Mouse (Mus musculus): ENCODE measurements around the gene Gm42906.

Gene Gm42906

DNA sequence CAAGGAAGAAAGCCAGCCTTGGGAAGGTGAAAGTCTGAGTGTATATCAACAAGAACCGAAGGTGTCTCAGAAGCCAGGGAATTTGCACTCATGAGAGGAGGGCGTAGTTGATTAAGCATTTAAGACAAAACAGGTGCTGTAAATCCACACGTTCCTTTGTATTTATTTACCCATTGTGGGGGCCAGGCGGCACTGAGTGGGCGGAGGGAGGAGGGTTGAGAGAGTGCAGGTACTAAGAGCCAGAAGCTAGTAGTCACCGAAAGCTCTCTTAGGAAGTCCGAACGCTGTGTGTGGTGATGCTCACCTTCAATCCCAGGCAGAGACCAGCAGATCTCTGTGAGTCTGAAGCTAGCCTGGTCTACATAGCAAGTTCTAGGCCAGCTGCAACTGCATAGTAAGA is 342.2 kb downstream of the Gm42906 start:
- ChIA-PET POLR2A (no interaction called here), CTCF (no interaction called here)

DNA sequence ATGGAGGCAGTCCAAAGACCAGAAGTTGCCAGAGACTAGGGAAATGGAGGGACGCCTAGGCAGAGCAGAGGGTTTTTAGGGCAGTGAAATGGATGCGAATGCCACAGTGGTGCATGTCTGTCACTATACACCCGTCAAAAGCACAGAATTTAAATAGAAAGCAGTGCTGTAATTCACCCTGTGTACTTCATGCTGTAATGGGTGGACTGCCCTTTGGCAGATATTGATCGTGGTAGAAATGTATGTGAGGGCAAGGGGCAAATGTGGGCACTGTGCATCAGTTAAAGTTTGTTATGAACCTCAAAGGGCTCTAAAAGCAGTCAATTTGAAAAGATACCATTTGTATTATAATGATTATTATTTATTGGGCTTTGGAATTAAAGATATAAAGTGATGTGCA is 347.7 kb downstream of the Gm42906 start:
- CTCF ChIA-PET: no interaction called here
- POLR2A ChIA-PET: no interaction called here

DNA sequence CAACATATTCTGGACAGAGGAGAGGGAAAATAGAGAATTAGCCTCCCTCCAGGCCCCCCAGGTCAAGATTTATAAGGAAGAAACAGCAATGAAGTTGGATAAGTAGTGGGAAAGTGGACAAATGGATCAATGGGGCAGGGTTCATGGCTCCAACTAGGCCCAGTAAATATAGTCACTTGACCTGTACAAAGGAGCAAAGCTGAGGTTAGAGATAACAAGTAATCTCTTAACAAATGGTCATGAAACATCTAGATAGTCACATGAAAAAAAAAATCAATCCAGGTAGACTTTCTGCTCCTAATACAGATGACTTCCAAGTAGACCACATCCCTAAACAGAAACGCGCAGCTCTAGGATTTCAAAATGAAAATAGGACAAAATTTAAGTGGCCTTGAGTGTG is 350.0 kb downstream of the Gm42906 start:
- ChIA-PET POLR2A (no interaction called here), CTCF (no interaction called here)

DNA sequence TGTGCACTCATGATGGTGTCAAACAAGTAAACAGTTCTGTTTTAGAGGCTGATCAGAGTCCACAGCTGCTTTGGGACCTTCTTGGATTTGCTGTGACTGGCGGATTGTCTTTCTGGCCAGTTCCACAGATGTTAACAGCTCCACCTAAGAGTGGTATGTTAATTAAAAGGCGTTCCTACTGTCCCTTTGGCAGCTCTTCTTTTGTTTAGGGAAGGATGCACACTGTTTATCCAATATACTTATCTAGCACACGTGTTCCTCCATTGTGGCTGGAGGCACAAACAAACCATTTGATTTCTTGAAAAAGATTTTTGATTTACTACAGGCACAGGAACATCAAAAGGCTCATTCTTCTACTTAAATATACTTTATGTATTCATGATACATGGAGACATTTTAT is 351.0 kb downstream of the Gm42906 start:
- ChIA-PET POLR2A (no interaction called here), CTCF (no interaction called here)

DNA sequence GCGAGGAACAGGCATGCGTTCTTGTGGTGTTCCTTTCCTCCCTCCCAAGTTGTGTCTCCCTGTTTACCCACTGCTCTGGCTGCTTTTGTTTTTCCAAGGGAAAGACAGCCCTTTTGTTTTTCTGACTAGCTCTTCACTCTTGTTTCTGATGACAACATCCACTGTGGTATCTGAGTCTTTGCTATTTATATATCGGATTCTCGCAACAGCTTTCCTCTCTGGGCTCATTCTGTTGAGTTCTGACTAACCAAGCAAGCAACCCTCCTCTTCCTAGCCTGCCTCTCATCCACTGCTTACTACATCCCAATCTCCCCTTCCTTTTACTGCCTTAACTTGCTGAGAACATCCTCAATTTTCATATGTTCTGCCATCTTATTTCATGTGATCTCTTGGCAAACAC is 353.7 kb downstream of the Gm42906 start:
- ChIA-PET POLR2A (no interaction called here), CTCF (no interaction called here)

DNA sequence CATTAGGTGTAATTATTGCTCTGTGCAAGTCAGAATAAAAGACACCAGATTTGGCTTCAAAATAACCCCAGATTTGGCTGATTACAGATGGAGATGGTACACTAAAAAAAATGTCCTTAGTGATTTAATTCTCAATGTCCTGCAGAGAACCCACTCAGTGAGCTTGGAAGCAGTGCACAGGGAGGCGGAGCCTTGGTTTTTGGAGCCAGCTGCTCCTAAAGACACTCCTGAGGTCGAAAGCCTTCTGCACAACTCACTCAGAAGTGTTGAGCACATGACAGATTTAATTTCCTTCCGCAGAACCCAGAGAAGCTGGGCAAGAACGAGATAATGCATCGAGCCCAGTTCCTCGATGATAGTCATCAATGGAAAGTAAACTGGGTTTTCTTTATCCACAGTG is 356.5 kb downstream of the Gm42906 start:
- POLR2A ChIA-PET: no interaction called here
- CTCF ChIA-PET: no interaction called here

DNA sequence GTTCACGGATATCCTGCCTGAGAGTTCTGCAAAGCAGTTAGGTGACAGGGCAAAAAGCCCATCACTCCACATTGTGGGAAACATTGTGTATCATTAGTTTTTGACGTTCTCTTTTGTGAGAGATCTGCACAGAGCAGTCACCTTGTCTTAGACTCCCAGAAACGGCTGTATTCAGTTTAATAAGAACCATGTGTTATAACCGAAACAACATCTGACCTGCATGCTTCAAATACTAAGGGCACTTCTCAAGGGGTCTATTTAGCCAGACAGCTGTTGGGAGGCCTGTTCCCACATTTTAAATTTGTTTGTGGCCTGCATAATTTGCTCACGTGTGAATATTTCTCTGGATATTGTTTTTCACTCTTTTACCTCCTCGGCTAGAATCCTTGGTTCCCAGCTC is 357.1 kb downstream of the Gm42906 start:
- CTCF ChIA-PET: no interaction called here
- POLR2A ChIA-PET: no interaction called here

DNA sequence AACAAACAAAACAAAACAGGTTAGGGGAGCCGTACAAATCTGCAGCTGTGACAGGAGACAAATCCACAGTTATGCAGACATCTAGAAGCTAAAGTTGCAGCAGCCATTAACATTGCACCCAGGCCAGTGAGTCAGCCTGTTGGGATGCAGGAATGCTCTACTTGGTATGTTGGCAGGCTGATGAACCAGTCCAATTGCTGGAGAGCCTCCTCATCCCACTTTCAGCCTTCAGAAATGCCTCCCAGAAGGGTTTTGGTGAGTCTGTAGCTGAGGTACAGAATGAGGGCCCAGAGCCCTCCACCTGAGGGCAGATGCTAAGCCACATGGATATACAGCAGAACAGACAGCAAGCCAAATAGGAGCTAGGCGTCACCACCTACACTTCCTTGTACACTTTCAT is 358.4 kb downstream of the Gm42906 start:
- POLR2A ChIA-PET: no interaction called here
- CTCF ChIA-PET: interaction anchor here in 1 of 4 experiments (0.6 kb wide), 1 partner anchor 940 kb away, joined by 5 read pairs; no protein-coding TSS in a partner anchor

DNA sequence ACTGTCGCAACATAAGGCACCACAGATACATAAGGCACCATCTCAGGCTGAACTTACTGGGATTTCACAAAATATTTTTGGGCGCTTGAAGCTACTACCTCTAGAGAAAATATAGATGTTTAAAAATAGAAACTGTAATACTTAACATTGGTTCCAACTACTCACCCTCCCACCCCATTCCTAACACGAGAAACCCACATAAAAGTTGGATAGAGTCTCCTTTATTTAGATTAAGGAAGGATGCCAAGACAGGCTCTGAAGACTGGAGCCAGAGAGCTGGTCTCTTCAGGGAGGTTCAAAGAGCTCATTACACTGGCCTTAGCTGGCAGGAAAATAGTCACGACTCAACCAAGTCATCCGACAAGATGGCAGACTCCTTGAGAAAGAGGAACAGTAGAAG is 361.9 kb downstream of the Gm42906 start:
- ChIA-PET CTCF (interaction anchor here in 2 of 4 experiments (0.6 to 1.2 kb wide), 4 partner anchors 10 to 613 kb away, joined by 3 to 7 read pairs (median 3); no protein-coding TSS in a partner anchor), POLR2A (no interaction called here)

DNA sequence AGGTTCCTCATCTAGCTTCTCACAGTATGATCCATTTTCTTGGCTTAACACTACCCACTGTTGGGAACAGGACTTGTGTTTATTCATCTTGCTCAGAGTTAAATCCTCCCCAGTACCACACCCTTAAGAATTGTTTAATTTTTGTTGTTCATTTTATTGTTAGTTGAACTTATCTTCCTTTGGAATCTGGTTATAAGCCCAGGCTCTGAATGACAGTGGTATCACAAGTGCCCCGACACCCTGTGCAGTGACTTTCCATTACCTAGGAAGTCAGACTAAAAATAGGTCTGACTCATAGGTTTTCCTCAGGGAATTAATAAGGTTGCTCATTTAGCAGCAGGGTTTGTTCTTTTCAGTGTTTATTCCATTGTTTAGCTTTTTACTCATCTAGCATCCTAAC is 362.7 kb downstream of the Gm42906 start:
- ChIA-PET POLR2A (interaction anchor here in 1 of 4 experiments (0.6 kb wide), 1 partner anchor 234 kb away, joined by 3 read pairs; no protein-coding TSS in a partner anchor), CTCF (interaction anchor here in 2 of 4 experiments (0.6 to 1.2 kb wide), 2 partner anchors 10 to 392 kb away, joined by 3 read pairs; partner anchors contain the start of gene Pds5b (in 1 of the 2))

DNA sequence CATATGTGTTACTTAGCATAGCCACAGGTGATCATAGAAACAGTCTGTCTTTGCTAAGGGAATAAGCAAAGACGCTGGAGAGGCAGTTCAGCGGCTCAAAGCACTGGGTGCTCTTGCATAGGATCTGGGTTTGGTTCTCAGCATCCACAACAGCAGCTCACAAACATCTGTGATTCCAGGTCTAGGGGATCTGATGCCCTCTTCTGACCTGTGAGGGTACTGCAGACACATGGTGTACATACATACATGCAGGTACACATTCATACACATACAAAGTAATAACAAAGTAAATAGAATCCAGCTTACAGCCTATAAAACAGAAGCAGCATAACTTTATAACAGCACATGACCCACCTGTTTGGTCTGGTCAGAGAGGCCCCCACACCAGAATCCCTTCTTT is 366.0 kb downstream of the Gm42906 start:
- CTCF ChIA-PET: no interaction called here
- POLR2A ChIA-PET: no interaction called here

DNA sequence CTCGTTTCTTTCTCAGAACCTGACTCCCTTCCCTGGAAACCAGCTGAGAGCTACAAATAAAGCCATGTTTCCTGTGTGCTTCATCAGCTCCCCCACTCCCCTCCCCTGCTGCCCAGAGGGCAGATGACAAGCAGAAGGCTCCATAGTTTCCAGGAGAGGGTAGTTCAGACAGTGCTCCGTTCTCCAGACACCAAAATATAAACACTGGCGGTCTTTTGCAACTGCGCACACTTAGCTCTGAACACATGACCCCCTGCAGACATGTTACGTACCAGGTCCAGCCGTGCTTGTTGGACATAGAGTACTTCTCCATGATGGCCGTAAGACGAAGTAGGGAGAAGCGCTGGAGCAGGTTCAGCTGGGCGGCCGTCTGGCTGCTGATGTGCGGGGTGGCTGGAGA is 367.5 kb downstream of the Gm42906 start:
- POLR2A ChIA-PET: no interaction called here
- CTCF ChIA-PET: interaction anchor here in 3 of 4 experiments (0.6 to 0.7 kb wide), 3 partner anchors 42 to 1368 kb away, joined by 3 to 7 read pairs (median 5); no protein-coding TSS in a partner anchor

DNA sequence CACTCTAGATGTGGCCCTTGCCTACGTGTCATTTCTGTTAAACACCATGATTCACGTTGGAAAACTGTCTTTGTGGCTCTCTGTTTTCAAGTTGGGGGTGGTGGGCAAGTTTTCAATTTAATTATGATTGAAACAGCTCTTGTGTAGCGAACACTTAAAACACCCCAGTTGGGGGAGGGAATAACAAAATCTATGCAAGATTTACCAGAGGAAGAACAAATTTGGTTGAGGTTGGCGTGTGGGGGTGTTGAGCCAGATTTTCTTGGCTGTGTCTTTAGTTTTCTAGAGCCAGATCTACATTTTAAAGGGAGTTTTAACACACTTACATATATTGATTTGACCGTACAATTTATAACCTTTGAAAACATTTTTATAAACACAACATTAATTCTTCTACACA is 368.2 kb downstream of the Gm42906 start:
- ChIA-PET POLR2A (no interaction called here), CTCF (interaction anchor here in 1 of 4 experiments (0.7 kb wide), 1 partner anchor 43 kb away, joined by 3 read pairs; no protein-coding TSS in a partner anchor)

DNA sequence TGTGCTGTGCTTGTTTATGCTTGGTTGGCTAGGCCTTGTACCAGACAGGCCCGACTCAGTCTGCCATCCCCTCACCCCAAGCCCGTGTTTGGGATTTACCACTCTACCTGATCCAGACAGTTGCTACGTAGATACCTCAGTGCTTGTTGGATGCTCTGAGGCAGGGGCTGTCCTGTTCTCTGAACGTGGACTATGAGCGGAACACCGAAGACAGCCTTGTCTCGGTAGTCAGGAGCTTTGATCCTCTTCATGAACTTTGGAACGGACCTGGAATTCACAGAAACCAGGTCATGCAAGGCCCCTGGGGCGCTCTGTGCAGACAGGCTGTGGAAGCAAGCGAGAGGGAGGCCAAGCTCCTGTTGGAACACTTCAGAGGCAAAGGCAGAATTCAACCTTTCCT is 368.6 kb downstream of the Gm42906 start:
- ChIA-PET CTCF (no interaction called here), POLR2A (no interaction called here)

DNA sequence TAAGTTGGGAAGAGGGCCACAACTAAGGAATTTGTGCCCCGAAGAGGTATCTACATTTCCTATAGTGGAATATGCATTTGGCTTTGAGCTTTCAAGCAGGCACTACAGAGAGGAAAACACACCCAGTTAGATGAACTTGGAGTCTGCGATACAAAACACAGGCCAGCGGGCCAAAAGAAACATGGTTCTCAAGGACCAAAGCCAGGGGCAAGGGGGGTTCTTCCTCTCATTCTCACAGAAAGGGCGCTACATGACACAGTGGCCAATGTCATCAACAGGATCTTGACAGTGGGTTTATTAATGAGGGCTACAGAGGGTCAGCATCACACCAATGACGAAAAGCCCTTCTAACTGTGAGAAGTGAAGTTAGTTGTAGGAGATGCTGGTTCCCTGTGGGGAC is 370.2 kb downstream of the Gm42906 start:
- CTCF ChIA-PET: interaction anchor here in 1 of 4 experiments (0.6 to 1.3 kb wide), 2 partner anchors 45 to 602 kb away, joined by 3 to 4 read pairs; no protein-coding TSS in a partner anchor
- POLR2A ChIA-PET: no interaction called here

DNA sequence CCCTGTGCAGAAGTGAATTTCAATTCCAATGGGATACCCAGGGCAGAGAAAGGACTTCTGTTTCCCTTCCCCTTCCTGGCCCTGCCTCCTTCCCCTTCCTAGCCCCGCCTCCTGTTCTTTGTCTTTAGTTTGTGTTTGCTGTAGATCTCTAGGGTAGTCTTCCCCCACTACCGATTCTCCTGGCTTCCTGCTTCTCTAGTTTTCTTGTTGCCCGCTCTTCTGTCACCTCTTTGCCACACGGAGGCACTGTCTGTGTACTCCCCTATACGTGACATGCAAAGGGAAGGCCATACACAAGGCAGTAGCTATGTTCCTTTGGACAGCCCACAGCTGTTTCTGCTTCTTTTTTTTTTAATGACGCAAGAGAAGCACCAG is 371.1 kb downstream of the Gm42906 start:
- ChIA-PET CTCF (interaction anchor here in 1 of 4 experiments (0.6 kb wide), 1 partner anchor 601 kb away, joined by 3 read pairs; no protein-coding TSS in a partner anchor), POLR2A (interaction anchor here in 2 of 4 experiments (0.6 to 0.8 kb wide), 2 partner anchors 82 to 311 kb away, joined by 3 read pairs; no protein-coding TSS in a partner anchor)

DNA sequence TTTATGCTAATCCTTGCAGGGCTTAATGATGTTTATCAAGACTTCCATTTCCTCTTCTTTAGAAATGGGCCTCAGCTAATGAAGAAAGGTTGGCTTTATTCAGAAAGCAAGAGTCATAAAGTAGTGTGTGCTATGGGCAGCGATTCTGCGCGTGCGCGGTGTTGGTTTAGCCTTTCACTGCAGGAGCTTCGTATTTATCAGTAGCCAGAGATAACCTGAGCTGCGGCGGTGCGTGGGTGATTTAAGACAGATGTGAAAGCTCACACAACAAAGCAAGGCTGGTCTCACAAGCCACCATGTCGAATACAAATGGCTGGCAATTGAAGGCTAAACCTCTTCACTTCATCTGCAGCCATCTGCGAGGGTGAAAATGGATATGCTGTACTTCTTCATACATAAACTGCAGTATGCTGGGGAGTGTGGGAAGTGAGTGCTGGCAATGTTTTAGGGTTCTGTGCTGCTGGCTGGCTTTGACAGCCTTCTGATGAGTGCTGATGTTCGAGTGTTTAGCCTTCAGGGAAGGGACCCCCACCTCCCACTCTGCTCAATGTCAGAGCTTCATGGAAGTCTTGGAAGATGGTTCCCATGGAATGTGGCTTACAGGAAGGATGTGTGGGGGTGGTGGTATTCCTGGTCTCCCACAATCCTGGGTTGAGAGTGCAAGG is 371.6 kb downstream of the Gm42906 start:
- CTCF ChIA-PET: interaction anchor here (0.5 to 1.8 kb wide), 13 partner anchors 9 to 416 kb away, joined by 3 to 8 read pairs (median 4); partner anchors contain the start of genes N4bp2l2 (in 2 of the 4) and Pds5b (in 1 of the 4)
- POLR2A ChIA-PET: interaction anchor here in 2 of 4 experiments (0.6 to 0.8 kb wide), 4 partner anchors 40 to 311 kb away, joined by 3 to 4 read pairs (median 3); no protein-coding TSS in a partner anchor

DNA sequence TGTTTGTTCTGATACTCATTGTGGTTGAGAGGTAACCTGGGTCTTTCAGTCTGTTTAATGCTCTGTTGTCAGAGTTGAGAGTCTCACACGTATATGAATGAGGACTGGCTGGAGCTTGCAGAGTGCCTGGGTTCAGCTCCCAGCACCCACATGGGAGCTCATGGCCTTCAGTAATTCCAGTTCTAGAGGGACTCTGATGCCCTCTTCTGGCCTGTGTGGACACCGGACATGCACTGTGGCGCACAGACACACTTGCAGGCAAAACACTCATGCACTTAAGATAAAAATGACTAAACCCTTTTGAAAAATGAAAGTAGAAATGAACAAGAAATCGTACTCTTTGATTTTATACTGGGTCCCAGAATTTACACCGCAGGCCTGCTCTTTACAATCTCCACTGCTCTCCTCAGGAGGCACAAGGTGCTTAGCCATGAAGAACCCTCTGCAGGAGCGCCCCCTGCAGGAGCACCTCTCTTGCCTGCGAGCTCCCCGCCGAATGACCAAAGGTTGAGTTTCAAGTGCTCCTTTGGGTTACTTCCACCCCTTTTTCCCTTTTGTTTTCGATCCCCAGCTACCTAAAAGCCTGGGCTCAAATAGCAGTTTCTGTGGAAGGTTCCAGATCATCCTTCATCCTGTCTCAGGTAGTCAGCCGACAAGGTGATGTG is 372.4 kb downstream of the Gm42906 start:
- POLR2A ChIA-PET: interaction anchor here in 2 of 4 experiments (0.6 to 1.0 kb wide), 5 partner anchors 11 to 313 kb away, joined by 3 to 4 read pairs (median 3); no protein-coding TSS in a partner anchor

DNA sequence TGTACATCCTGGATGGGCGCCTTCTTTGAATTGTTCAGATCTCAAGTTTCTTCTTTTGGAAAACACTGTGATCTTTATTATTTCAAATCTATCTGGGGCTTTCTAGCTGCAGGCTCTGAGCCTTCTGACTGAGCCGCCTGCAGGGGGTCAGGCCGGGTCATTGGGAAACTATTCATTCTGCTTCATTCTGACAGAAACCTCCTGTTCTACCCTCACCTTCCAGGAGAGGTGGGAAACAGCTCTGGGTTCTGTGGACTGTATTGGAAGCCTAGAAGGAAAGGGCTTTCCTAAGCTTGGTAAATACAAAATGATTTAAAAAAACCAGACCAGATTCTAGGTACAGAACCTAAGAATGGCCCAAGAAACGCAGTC is 373.2 kb downstream of the Gm42906 start:
- ChIA-PET CTCF (interaction anchor here (0.6 to 1.8 kb wide), 15 partner anchors 11 to 607 kb away, joined by 3 to 8 read pairs (median 4); partner anchors contain the start of genes Pds5b (in 3 of the 4) and N4bp2l2 (in 1 of the 4)), POLR2A (interaction anchor here in 1 of 4 experiments (0.9 to 1.0 kb wide), 2 partner anchors 10 to 313 kb away, joined by 3 read pairs; no protein-coding TSS in a partner anchor)

More for the DNA sequence above, 372.4 kb downstream of the Gm42906 start:
- CTCF ChIA-PET: interaction anchor here (0.5 to 1.8 kb wide), 22 partner anchors 10 to 606 kb away, joined by 3 to 8 read pairs (median 4); partner anchors contain the start of genes Pds5b (in 3 of the 4) and N4bp2l2 (in 2 of the 4)
